Mouse (Mus musculus) spleen, adult 18-20 months (tissue): Measurements from ENCODE around the gene Clec2i.
"Not testable (repeated sequence)": the region's sequence is repeated elsewhere in the genome, so short reads cannot be mapped to it uniquely, and the experiment has no call there.

Source experiments
- DNase-seq, 2 experiments: peaks; one replicate each; pipeline ENCODE4 v3.0.0; 2022; ENCODE audit warnings: mixed read lengths in 2 of 2

The Clec2i gene

DNA sequence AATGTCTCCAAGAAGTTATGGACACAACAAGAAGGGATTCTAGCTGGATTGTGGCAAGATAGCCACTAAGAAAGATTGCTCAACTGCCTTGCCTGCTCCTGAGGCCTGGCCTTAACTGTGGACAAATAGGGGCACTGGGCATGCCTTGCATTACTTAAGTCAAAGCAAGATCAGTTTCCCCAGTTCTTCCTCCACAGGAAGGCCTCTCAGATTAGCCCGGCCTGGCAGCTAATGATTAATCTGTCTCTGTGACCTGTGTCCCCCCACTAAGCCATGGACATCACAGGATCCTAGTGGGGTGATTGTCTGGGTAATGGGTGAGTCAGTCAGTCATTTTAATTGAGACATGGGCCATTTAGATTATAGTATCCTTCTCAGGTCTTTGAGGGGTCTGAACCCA lies 31.9 kb upstream of the Clec2i start:
- peak in 1 of 2 experiments; percentile 23 for DNase-seq

DNA sequence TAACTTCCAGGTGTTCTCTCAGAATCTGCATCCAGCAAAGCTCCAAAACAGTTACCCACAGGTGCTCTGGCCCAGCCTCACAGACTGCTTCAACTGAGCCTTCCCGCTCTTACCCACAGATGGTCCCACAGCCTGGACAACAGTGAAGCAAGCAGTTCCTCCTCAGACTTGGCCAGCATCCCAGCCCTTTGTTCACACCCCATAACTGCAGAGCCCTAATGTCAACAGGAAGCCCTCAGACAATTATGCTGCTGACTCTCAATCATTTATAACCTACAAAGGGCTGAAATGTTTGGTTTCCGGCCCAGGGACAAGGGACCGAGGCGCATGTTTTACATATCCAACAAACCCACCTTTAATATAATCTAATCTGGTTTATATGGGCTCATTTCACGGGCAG lies 31.1 kb upstream of the Clec2i start:
- peak; percentile 62 to 65 for DNase-seq

DNA sequence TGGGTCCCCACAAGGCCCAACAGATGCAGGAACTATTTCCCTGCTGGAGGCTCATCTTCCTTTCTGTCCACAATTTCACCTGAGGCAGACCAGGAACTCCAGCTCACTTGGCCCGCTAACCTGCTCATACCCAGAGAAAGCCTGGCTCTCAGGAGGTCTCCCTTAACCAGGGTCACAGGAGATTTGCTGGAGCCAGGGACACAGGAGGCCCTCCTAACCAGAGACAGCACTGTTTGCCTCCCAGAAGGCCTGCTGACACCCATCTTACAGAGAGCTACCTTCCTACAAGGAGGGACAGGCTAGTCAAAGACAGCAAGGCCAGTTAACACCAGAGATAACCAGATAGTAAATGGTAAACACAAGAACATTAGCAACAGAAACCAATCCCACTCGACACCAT lies 29.4 kb upstream of the Clec2i start:
- no peak for DNase-seq

DNA sequence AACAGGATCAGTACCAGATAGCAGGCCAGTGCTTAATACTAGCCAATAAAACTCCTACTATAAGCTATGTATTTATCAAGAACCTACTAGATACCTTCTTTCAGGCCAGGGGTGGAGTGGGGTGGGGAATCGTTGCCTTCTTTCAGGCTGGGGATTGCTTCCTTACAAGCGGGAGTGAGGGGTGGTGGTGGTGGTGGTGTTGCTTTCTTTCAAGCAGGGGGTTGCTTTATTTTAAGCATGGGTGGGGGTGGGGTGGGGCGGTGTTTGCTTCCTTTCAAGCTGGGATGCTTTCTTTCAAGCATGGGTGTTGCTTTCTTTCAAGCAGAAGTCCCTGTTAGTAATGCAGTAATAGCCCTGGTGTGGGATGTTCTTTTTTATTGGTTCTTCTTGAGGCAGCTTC lies 18.5 kb upstream of the Clec2i start:
- DNase-seq, result no peak

DNA sequence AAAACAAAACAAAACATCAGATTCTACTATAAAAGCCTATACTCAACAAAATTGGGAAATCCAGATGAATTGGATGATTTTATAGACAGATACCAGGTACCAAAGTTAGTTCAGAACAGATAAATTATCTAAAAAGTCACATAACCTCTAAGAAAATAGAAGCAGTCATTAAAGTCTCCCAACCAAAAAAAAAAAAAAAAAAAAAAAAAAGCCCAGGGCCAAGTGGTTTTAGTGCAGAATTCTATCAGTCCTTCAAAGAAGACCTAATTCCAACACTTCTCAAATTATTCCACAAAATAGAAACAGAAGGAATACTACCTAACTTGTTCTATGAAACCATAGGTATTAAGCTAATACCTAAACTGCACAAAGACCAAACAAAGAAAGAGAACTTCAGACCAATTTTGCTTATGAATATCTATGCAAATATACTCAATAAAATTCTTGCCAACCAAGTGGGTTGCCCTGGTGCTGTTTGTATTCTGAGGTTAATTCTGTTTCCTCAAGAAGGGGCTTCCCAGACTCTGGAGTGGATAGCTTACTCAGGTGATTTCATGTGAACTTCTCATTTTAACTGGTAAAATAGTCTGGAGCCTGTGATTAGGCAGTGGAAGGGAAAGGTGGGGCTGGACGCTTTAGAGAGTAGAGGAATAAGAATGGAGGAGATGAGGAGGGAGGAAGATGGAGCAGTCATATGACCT lies 15.3 kb upstream of the Clec2i start:
- DNase-seq, result no peak

DNA sequence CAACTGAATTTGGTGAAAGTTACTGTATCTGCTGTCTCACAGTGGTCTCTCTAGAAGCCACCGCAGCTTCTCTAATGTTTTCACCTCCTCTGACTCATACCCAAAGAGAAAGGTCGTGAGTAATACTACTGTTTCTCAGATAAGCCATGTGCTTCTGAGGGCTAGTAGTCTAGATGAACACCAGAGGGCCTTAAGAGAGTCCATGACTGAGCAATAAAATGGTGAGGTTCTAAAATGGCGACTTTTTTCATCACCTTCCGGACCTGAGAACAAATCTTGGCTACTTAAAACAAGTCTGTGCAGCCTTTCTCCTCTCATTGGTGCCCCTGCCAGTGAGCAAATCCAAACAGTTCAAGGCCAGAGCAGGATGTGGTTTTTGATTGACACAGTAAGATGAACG lies 1.4 kb downstream of the Clec2i start:
- DNase-seq, result peak; percentile 34 to 37

DNA sequence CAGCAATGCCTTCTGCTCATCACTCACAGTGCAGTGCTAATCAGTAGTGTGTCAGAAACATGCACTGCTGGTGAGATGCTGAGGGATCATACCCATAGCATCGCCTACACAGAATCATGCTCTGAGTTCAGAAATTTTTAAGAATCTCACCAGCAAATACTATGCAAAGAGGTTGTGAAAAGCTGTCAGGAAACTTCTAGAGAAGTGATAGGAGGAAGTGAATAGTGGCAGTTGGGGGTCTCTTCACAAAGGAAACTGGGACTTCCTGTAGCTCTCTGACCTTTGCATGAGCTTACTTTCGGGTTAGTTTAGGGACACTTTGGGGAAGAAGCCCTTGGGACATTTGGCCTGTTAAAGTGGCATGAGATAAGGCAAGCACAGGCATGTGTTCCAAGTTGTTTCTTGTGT lies 3.6 kb downstream of the Clec2i start, which contains the start of gene BC035044:
Gene BC035044 (minus strand): TSS at position 179 of the 408 bp plus-strand sequence.
- DNase-seq, result peak in 1 of 2 experiments; percentile 47

DNA sequence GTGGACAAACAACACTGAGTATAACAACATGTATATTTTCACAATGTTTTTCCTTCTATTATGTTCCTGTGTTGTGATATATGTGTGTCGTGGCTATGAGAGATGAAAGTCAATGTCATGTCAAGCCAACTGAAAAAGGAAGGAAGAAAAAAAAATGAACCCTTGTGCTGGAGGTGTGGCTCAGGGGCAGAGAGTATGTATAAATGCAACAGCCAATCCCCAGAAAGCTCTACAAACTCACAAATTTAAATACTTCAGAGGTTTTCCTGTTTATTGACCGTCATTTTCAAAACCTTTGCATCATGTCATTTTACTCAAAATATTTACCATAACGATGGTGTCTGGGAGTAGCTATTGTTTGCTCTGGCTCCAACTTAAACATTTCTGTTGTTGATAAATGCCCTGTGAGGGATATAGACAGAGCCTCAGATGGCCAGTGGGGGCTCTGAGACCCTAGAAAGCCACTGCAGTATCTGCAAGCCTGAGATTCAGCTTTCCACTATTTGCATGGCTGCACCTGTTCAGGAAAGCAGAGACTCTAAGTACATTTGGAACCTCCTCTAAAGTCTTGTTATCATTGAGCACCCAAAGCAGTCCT lies 8.1 kb downstream of the Clec2i start:
- no peak for DNase-seq

DNA sequence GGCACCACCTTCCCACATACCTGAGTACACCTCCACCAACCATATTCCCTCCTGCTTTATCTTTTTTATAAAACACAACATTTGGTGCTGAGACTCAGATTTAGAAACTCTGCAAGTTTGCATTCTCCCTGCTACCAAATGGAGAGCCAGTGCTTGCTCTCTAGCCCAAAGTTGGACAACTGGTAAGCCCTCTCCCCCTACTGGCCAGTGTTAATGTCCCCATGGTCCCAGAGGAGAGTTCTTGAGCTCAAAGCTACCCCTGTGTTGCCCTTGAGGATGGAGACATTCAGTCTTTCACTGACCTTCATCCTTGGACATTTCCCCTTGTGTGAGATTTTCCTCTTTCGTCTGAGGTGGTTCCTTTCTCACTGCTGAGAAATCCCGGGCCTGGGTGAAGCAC lies 12.7 kb downstream of the Clec2i start:
- no peak for DNase-seq

DNA sequence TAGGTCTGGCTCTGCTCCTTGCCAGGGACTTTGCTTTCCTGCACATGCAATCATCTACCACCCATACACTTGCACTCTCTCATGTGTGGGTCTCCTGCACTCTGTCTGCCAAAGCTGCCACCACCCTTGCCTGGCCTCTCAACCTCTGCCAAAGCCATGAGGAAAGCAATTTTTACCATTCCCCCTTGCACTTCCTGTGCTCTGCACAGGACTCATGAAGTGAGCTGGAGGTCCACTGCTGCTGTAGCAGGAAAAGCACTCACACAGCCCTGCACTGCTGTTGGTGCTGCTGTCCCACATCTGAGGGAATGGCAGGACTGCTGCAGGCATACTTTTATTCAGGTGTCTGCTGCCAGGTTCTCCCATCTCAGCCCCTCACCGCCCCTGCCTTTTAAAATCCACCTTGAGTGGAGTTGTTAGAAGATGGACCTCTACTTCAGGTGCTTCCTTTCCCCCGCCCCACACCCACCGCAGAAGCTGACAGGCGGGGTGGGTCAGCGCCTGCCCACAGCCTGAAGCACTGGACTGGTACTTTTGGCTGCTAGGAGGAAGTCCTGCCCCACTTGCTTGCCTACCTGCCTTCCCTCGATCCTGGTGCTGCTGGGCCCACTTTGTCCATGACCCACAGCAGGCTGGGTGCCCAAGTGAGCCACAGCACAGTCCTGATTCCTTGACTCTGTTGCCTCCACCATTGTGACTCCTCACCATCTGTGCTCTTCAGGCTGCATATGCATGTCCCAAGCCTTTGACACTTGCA lies 13.6 kb downstream of the Clec2i start:
- not testable (repeated sequence) for DNase-seq

DNA sequence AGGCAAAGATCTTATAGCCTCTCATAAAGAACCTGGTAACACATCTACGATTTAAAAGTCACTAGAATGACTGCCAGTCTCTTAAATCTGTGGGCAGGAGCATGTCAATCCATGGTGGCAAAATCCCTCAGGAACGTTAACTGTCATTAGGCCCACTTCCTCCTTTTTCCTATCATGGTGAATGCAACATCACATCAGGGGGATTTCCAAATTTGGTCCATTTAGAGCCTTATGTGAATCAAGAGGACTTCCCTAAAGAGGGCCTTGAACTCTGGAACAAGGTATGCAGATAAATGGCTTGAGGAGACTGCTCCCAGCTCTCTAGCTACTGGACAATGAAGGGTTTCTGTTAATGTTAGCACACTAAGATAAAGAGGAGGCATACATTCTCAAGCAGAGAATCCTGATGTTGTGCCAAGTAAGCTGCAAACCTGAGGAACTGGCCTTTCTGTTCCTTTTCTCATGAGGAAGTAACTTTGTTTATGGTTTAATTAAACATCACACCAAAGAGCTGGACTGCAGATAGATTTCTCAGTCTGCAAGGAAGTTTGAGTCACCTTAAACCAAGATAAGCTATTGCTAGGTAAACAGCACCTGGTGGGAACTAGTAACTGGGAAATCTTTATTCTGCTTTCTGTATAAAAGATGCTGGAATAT lies 26.3 kb downstream of the Clec2i start:
- no peak for DNase-seq

DNA sequence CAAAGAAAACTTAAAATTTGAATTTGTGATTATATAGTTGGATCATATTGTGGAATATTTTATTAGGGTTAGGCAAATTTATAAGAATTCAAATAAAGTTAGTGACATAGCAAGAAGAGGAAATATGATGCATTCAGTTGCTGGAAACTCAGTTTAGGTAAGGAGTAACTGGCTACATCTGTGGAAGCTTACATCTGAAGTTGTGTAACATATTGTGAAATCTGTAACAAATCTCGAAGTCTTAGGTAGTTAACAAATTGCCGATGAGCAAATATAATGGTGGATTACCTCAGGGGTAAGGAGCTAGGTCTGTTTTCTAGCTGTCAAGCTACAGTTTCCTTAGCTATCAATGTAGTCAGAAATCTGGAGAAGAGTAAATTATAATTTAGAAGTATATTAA lies 29.9 kb downstream of the Clec2i start:
- DNase-seq, result no peak

DNA sequence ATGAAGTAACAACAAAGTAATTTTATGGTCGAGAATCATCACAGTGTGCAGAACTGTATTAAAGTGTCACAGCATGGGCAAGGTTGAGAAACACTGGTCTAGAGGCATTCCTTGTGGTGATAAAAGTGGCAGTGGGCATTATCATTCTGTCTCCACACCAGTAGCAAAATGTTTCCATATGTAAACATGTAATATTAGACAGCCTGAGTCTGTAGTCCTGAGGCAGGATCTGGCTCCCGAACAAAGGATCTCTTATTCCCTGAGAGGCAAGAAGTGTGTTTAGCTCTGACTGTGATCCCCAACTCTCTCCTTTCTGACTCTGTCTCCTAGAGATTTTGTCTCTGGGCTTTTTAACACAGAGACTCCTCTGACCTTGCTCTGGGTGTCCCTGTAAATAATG lies 45.7 kb downstream of the Clec2i start:
- no peak for DNase-seq

DNA sequence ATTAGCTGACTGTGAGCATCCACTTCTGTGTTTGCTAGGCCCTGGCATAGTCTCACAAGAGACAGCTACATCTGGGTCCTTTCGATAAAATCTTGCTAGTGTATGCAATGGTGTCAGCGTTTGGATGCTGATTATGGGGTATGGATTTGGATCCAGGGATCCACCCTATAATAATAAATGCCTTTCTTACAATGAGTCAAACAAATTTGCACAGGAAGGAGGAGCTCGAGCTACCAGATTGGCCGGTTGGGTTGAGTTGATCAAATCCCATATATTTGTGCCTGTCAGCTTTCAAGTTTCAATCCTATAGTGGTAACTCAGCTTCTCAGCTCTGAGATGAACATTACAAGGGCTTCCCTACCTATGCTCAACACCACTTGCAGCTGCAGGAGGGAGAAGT lies 46.7 kb downstream of the Clec2i start, which contains the start of gene Clec2g:
Gene Clec2g (plus strand): TSS at position 301 of the 400 bp plus-strand sequence.
- not testable (repeated sequence) for DNase-seq

DNA sequence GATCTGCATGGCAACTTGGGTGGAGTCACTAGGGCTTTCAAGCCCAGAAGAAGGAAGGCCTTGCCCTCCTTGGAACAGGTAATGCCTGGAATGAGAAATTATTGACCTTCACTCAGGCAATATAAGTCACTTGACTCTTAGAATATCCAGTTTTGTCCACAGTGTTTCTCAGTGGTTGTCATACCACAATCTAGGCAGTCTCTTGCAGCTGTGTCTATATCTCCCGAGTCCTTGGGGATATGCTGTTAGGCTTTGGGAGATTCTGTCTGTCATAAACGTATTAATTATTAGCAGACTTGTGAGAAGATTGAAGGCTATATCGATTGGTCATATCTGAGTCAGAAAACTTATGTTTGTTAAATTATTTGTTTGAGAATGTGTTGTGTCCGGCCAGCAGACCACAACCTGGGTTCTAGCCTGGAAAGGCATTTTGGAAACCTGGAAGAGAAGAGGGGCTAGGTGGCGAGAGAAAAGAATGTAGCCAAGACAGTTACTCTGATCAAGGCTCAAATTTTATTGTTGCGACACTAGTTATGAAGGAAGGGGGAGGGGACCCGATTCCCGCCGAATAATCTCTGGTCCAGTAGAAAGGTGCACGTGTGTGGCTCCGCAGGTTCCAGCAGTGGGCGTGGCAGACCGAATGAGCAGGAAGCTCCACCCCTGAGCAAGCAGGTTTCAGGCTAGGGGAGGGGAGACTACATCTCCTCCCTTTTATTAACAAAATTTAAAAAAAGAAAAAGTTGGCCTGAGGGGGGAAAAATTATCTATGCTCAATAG lies 48.7 kb downstream of the Clec2i start:
- DNase-seq, result not testable (repeated sequence)

DNA sequence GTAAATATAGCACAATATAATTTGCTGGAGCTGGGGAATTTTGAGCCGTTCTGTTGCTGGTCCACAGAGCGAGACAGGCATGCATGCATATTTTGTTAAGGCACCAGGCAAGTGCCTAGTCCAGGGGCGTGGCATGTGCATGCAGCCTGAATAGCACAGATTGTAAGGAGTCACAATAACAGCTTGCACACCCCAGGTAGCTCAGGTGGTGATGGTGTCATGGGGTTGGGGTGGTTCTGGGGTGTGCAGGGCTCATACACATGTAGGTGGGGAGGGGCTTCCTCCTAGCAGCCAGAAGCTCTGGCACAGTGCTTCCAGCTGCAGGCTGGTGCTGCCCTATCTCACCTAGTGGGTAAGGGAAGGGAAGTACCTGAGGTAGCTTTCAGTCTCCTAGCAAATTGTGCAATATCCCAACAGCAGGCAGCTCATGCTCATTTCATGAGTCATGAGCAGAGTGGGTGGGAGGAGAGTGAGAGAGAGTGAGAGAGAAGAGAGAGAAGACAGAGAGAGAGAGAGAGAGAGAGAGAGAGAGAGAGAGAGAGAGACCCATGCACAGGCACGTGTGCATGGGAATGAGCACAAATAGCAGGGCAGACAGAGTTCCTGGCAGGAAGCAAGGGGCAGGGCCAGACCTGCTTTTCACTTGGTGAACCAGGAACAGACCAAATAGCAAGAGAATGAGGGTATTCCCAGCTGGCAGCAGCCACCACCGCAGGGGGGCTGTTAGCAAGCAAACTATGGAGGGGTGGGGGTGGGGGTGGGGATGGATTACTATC lies 54.4 kb downstream of the Clec2i start:
- DNase-seq, result no peak

DNA sequence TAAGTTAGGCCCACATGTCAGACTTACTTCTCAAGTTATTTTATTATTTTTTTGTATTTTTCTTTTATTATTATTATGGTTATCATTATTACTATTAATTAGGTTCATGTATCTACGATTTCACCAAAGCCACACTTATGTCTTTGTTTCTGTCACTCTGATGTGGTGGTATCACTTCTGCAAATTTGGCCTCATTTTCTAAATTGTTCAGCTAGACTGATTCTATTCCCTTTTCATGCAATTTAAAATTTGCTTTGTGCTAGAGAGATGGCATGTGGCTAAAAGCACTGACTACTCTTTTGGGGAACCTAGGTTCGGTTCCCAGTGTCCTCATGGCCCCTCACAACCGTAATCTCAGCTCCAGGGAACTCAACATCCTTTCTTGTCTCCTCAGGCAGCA lies 58.2 kb downstream of the Clec2i start:
- DNase-seq, result no peak
